Mouse (Mus musculus): ENCODE data around the gene Defb18.
"Not testable (repeated sequence)": the region's sequence is repeated elsewhere in the genome, so short reads cannot be mapped to it uniquely, and the experiment has no call there.

The Defb18 gene

DNA sequence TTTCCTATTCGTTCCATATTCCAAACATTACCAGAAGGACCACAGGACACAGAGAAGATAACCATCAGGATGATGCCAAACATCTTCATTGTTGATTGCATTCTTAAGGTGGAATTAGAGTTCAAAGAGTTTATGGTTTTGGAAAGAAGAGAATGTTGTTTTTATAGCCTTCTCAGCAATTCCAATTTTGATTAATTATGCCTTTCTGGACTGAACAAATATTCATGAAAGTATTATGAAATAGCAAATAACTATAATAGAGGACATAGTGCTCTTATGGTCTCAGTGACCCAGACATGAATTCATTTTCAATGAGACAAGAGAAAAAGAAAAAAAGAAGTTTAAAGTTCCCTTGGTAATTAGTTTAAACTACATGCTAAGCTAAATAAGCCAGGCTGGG, at the start of gene Defb18:
Gene Defb18, minus strand, starts transcription at position 101 of the 400 bp plus-strand sequence.
- in situ Hi-C loops (cut with MboI, MseI): no loop called here

DNA sequence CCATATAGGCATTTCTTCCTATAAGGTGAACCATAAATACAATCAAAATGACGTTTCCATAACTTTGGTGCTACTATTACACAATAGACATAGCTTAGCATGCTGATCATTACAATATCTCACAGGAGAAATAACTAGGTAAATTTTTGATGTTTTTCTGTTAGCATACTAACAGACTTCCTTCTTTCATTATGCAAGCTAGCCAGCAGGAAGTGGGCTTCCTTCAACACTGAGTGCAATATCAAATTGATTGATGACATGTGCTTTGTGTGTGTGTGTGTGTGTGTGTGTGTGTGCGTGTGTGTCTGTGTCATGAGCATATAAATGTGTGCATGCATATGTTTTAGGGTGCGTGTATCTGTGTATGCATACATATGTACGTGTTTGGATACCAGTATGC, 33.9 kb upstream of the Defb18 start:
- in situ Hi-C loops (cut with MboI, MseI): no loop called here

DNA sequence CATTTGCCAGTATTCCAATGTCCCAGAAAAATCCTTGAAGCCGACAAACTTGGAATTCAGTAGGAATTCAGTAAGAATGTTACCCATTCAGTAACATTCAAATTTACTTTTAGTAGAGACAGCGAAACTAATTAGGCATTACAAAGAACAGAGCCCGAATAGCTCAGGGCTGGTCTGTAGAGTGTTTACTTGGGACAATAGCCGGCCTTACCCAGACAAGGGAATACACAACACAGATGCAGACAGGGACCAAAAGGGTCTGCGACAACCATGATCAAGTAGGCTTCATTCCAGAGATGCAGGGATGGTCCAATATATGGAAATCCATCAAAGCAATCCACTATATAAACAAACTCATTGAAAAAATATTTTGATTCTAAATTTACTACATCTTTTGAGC, 31.6 kb upstream of the Defb18 start:
- in situ Hi-C loops (cut with MboI, MseI): no loop called here

DNA sequence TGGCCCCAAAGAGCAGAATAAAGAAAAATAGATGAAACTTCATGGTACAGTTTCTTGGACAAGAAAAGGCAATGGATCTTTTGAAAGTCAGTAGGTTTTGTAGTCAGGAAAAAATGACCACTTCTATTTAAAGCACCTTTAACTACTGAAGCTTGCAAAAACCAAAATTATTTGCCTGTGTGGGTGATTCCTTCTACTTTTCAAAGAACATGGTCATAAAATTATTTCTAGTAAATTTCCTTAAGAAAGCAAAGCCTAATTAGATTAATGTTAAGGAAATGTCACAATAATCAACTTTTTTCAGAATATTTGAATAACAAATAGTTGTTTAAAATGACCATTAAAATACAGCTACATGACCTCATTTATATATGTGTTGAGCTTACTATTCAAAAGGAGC, 27.8 kb upstream of the Defb18 start, which contains the start of gene Defb41:
Gene Defb41, minus strand, starts transcription at position 101 of the 400 bp plus-strand sequence.
- in situ Hi-C loops (cut with MboI, MseI): no loop called here

DNA sequence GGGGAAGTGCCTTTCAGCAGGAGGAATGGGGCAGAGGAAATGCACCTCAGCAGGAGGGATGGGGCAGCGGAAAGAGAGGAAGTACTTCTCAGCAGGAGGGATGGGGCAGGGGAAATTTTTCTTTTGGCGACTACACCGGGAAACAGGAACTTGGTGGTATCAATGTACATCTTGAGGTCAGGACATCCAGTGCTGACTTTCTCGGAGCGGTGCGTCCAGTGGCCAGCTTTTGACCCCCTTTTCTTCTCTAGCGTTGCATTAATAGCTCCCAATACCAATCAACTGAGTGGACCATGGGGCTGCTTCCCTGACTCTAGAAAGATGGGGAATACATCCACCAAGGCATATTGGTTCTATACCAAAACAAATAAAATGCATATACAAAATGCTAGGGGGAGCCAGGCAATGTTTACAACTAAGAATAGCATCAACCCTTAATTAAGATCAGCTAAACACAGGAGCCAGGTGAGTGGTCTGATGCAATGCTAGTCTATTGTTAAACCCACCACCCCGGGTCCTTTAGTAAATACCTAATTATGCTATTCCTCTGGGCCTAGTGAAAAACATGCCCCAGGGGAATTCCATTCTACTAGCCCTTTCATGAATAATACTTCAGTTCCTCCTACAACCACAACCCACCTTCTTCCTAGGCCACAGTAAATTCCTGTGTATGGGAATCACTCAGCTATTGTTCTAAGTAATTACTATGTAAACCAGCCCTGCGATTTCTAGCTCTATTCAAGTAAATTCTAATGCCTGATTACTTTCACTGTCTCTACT, 8.7 kb upstream of the Defb18 start:
- in situ Hi-C loops (cut with MboI, MseI): not testable (repeated sequence)

DNA sequence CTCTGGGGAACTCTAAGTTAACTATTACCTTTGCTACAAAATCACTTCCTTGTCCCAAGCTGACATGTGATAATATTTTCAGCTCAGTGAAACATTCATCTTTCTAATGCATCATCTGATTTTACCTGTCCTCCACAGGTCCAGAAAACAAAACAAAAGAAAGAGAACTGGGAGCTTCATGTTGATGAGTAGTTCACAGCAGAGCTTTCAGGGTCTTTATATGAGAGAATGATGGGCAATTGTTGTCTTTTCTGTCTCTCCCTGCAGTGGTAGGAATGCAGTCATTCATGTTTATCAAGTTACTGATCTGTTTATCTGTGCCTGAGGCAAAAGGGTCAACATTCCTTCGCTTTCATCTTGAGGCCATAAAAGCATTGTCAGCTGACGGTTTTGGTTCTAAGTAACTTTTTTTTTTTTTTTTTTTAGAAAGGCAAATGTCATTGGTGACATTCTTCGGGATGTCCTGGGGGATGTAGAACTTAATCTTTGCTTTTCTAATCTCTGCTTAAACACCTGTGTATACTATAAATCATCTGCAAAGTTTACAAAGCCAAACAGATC, 13.8 kb downstream of the Defb18 start:
- in situ Hi-C loops (cut with MboI, MseI): no loop called here

DNA sequence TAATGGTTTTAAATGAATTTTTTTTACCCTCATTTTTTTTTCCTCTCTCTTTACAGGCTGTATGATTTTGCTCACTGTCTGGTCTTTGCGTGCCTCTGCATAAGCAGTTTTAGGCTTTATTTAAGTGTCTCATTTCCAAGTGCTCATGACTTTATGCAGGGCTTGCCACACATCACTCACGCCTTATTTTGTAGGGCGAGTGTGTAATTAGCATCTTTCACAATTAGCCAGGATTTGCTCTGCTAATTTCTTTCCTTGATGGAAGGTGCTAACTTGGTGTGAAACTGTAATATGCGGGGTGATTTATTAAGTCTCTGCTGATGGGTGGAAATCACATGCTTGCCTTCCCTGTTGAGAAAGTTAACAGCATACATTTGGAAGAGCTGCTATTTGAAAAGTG, 45.5 kb downstream of the Defb18 start:
- in situ Hi-C loops (cut with MboI, MseI): no loop called here

DNA sequence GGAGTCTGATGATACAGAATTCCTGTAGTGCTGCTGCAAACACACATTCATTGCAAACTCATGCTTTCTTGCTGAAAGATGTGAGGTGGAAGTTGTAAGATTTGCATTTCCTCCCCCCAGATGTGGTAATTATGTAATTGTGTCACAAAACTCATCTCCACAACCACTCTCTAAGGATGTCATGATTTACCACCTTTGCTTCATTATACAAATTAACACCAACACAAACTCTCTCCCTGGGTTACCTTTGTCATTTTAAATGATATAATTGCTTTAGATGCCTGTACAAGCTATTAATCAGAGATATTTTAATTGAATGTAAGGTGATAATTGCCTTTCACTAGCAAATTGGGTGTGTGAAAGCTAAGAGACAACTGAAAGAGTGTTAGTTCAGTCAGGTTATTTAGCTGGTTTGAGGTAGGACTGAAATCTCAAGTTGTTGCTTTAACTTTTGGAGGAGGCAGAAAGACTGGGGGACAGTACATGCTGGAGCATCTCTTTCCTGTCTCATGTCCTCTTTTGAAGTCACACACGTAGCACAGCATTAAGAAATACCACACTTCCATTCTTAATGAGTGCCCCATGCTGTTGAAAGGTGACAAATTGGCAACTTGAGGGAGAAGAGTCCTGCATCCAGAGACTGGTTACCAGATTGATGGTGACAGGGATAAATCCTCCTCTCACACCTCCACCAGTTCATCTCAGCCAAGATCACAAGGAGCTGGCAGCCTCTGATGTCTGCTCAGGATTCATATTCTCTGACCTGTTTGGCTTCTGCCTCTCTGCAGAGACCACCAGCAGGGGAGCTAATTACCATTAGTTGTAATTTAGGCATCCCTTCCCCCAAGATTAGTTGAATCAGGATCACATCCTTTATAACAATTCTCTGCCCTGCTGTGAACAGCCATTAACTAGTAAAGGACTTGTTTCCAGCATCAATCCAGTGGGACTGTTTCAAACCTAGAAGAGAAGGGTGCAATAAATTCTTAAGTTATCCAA, 46.2 kb downstream of the Defb18 start:
- in situ Hi-C loops (cut with MboI, MseI): no loop called here
